Mouse (Mus musculus): Measurements from ENCODE around the gene Dcun1d2. TPM values are rescaled to one million over a fixed set of nuclear protein-coding genes. Genes with fewer than 3 reads are reported as not detected.

Dcun1d2 gene
- polyA plus RNA-seq, 1 experiment from 2014 or later = 19.2 TPM

DNA sequence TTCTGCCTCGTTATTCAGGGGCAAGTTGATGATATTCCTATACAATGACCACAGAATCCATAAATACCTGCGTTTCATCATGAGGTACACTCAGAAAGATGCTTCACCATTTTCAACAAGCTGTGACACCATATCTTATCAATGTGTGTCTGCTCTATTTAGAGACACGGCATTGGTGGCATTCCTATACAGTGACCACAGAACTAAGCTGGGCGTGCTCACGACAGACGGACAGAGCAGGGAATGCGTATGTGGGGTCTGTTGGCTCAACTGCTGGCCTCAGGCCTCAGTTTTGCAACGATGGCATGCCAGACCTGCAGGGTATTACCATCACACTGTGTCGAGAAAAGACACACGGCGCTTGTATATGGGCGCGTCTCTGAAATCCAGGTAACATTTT, 35.1 kb downstream of the Dcun1d2 start:
- H3K4me3 ChIP-seq (replicated peaks) = no peak overlapping the region
- no peak overlapping the region for H3K27ac ChIP-seq
- H3K4me1 ChIP-seq = no peaks in the 10 kb centered on the region
- H3K9ac ChIP-seq = no peak overlapping the region
- H3K9me3 ChIP-seq = no peaks in the 10 kb centered on the region
- no peaks in the 10 kb centered on the region for H3K27me3 ChIP-seq (replicated peaks)
- WGBS = 83% methylated on average over 13 of the region's 13 CpGs
- H3K4me2 ChIP-seq = no peak overlapping the region
- no peaks in the 10 kb centered on the region for H3K36me3 ChIP-seq
- ATAC-seq (ENCODE audit: insufficient read depth, low FRiP score, low read depth) = no peak

DNA sequence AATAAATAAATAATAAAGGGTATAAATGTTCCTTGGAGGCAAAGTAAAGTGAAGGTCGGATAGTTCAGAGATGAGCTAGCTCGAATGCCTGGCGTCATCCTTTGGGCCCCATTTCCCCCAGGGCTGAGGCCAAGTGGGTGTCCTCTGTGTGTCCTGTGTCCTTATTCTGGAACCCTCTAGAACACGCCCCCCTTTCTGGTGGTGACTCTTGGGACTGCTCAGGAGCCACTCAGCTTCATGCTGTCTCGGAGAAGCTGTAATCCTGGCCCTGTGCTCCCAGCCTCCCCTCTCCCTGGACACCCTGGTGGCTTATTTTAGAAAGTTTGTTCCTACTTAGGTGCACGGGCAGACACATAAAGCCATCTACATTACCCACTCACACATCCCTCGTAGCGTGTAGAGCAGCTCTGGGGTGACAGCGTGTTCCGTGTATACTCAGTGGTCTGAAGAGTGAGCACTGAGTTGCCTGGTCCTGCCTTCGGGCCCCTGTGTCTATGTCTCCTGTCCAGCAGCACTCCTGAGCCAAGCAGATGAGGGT, 43.5 kb downstream of the Dcun1d2 start:
- no peaks in the 10 kb centered on the region for H3K9me3 ChIP-seq
- H3K27me3 ChIP-seq (replicated peaks) = no peaks in the 10 kb centered on the region
- no peak overlapping the region for H3K4me2 ChIP-seq
- WGBS = 86% methylated on average over 11 of the region's 11 CpGs
- no peaks in the 10 kb centered on the region for H3K4me1 ChIP-seq
- H3K27ac ChIP-seq = no peak overlapping the region
- no peak for ATAC-seq (ENCODE audit: insufficient read depth, low FRiP score, low read depth)
- H3K4me3 ChIP-seq (replicated peaks) = no peak overlapping the region
- H3K36me3 ChIP-seq = no peaks in the 10 kb centered on the region
- H3K9ac ChIP-seq = no peak overlapping the region

DNA sequence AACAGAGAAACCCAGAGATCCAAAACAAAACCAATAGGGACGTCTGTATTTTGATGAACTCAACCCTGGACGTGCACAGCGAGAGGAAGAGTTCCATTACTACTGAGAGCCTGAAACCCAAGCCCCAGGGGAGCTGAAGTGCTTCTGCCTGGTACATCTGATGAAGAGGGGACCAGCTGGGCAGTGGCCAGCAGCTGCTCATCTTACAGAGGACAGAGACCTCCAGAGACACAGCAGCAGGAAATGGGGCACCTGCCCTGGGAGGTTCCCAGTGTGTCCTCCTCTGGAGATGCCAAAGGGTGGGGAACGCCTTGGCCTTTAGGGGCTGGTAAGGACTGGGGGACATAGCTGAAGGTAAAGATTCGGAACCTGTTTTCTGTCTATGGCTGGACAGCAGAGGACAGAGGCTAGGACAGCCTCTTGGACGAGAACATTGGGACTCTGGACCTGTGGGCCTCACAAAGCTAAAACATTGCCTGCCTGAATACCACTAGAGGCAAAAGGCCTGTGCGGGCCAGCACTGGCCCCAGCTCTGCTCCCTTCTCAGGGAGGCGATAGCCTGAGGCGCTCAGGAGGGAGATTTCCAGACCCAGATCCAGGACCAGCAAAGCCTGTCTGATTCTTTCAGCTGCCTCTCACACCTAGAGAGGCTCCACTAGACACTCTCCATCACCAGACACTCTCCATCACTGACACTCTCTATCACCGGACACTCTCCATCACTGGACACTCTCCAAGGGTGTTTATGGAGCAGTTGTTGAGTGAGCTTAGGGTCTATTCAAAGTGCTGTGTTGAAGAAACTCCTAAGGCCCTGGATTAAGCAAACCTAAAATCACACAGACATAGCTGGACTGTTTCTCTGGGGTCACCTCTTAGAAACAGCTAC, 44.7 kb downstream of the Dcun1d2 start:
- Histone ChIP-seq H3K4me1 (no peaks in the 10 kb centered on the region), H3K36me3 (no peaks in the 10 kb centered on the region), H3K4me3 (replicated peaks) (no peak overlapping the region), H3K4me2 (no peak overlapping the region), H3K9ac (no peak overlapping the region), H3K27me3 (replicated peaks) (no peaks in the 10 kb centered on the region), H3K9me3 (no peaks in the 10 kb centered on the region), H3K27ac (no peak overlapping the region)
- WGBS = 77% methylated on average over 10 of the region's 10 CpGs
- ATAC-seq (ENCODE audit: insufficient read depth, low FRiP score, low read depth) = no peak

DNA sequence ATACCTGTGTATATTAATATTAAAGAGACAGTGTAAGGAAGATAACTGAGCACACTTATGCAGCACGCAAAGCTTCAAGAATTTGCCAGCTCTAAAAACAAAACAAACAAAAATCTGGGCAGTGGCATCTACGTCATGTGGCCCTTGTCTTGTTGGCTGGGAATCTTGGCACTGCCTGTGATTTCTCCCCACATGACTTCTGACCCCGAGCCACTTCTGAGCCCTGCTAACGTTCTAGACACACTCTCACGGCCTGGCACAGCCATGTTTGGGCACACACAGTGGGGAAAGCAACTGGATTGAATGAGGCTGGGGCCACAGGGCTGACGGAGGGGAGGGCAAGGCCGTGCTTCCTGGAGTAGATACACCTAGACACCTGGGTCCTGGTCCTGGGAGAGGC, 47.2 kb downstream of the Dcun1d2 start:
- H3K4me1 ChIP-seq = no peaks in the 10 kb centered on the region
- 73% methylated on average over 7 of the region's 7 CpGs for WGBS
- no peak overlapping the region for H3K4me2 ChIP-seq
- H3K27ac ChIP-seq = no peak overlapping the region
- H3K4me3 ChIP-seq (replicated peaks) = no peak overlapping the region
- no peaks in the 10 kb centered on the region for H3K27me3 ChIP-seq (replicated peaks)
- no peaks in the 10 kb centered on the region for H3K9me3 ChIP-seq
- no peaks in the 10 kb centered on the region for H3K36me3 ChIP-seq
- no peak for ATAC-seq (ENCODE audit: insufficient read depth, low FRiP score, low read depth)
- H3K9ac ChIP-seq = no peak overlapping the region

DNA sequence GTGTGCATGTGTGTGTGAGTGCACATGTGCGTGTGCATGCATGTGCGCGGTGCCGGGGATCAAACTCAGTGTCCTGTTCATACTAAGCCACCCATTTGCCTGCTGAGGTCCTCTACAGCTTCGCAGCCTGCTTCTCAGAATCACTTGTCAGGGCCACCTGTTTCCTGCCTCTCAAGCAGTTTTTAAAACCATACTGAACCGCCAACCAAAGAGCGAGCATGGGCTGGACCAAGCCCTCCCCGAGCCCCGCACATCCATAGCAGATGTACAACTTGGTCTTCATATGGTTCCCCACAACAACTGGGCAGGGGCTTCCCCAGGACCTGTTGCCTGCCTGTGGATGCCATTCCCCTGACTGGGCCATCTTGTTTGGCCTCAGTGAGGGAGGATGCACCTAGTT, 47.9 kb downstream of the Dcun1d2 start:
- Histone ChIP-seq H3K4me3 (replicated peaks) (no peak overlapping the region), H3K4me2 (no peak overlapping the region), H3K27ac (no peak overlapping the region), H3K9ac (no peak overlapping the region), H3K4me1 (no peaks in the 10 kb centered on the region), H3K36me3 (no peaks in the 10 kb centered on the region), H3K27me3 (replicated peaks) (no peaks in the 10 kb centered on the region), H3K9me3 (no peaks in the 10 kb centered on the region)
- WGBS = 90% methylated on average over 9 of the region's 9 CpGs
- no peak for ATAC-seq (ENCODE audit: insufficient read depth, low FRiP score, low read depth)

DNA sequence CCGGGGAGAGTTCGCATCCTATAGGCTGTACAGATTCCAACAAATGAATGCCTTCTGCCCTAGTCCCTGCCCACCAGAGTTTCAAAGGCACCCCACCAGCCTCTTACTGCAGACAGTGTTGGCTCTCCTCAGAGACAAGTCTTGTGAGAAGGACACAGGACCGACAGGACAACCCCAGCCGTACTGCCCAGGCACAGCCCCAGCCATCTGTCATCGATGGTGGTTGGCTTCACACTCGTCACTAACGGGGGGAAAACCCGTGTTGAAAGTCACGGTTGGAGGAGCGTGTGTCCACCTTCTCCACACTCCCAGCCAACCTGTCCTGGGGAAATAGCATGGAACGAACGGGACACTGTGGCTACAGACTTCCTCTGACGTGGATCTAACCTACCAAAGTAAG, 53.1 kb downstream of the Dcun1d2 start:
- Histone ChIP-seq H3K36me3 (no peaks in the 10 kb centered on the region), H3K9ac (no peak overlapping the region), H3K4me3 (replicated peaks) (no peak overlapping the region), H3K4me1 (no peaks in the 10 kb centered on the region), H3K4me2 (no peak overlapping the region), H3K27ac (no peak overlapping the region), H3K9me3 (no peaks in the 10 kb centered on the region), H3K27me3 (replicated peaks) (no peaks in the 10 kb centered on the region)
- WGBS = 89% methylated on average over 13 of the region's 13 CpGs
- no peak for ATAC-seq (ENCODE audit: insufficient read depth, low FRiP score, low read depth)

DNA sequence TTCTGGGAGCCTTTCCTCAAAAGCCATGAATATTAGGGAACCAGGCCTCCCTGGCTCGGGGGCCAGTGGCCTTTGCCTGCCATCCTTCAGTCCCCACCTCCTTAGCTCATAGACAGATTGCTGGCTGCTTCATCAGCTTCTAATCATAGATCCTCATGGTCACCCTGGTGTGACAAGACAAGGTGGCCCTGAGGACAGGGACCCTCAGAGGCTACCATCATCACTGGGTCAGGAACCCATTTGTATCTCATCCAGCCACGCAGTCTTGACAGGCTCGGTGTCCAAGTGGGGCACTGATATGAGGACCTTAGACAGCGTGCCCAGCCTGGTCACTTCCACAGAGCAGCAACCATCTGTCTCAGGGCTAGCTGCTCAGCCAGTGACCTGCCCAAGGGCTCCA, 57.5 kb downstream of the Dcun1d2 start:
- no peak for ATAC-seq (ENCODE audit: insufficient read depth, low FRiP score, low read depth)

DNA sequence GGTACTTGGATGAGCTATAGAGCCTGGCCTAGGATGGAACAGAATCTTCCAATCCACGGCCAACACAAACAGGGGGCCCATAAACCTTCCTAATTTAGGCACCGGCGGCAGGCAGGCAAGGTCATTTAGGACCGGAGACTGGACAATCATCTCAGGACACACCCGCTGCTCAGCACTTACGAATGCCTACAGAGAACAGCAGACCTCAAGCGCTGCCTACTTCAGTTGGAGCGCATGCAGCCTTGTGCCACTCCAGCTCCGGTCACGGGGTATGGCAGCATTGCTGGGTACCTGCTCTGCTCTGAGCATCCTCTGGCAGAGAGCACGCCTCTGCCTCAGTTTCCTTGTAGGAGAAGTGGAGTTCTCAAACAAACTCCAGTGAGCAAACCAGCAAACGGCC, 58.1 kb downstream of the Dcun1d2 start:
- 87% methylated on average over 12 of the region's 12 CpGs for WGBS

More for the DNA sequence above, 57.5 kb downstream of the Dcun1d2 start:
- no peaks in the 10 kb centered on the region for H3K4me1 ChIP-seq
- 89% methylated on average over 4 of the region's 4 CpGs for WGBS
- H3K9ac ChIP-seq = no peak overlapping the region
- H3K36me3 ChIP-seq = no peaks in the 10 kb centered on the region
- no peaks in the 10 kb centered on the region for H3K27me3 ChIP-seq (replicated peaks)
- H3K27ac ChIP-seq = no peak overlapping the region
- H3K4me3 ChIP-seq (replicated peaks) = no peak overlapping the region
- H3K9me3 ChIP-seq = no peaks in the 10 kb centered on the region
- H3K4me2 ChIP-seq = no peak overlapping the region

DNA sequence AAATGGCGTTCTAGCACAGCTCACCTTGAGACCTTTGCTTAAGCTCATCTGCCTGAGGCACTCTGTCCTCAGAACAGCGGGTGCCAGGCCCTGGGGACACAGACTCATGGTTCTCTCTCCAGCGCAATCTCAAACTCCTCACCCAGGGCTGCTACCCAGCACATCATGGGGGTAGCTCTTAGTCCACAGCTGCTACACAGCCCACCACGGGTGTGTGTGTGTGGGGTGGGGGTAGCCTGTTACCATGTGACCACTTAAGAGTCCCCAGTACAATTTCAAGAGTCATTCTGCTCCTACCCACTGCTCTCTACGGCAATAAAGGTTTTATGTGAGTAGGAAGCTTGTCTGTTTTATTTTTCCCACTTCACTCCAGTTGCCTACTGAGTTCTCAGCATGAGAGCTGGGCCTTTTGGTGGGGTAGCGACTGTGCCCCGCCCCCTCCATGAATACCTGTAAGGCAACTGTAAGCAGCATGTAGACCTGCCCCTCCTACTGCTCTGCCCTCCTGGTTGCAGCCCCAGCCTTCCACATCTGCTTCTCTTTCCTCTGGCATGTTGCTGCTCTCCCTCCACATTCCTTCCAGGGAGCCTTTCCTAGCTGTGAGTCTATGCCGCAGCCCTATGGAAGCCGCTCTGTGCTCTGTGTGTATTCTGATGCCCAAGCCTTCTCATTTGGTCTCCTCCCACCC, 58.9 kb downstream of the Dcun1d2 start:
- Histone ChIP-seq H3K27me3 (replicated peaks) (no peaks in the 10 kb centered on the region), H3K36me3 (no peaks in the 10 kb centered on the region), H3K9me3 (no peaks in the 10 kb centered on the region), H3K4me1 (no peaks in the 10 kb centered on the region), H3K4me3 (replicated peaks) (no peak overlapping the region), H3K4me2 (no peak overlapping the region), H3K27ac (no peak overlapping the region), H3K9ac (no peak overlapping the region)
- WGBS = 46% methylated on average over 9 of the region's 9 CpGs
- no peak for ATAC-seq (ENCODE audit: insufficient read depth, low FRiP score, low read depth)

More for the DNA sequence above, 58.1 kb downstream of the Dcun1d2 start:
- no peak overlapping the region for H3K4me2 ChIP-seq
- H3K27me3 ChIP-seq (replicated peaks) = no peaks in the 10 kb centered on the region
- ATAC-seq (ENCODE audit: insufficient read depth, low FRiP score, low read depth) = no peak
- no peak overlapping the region for H3K27ac ChIP-seq
- no peak overlapping the region for H3K4me3 ChIP-seq (replicated peaks)
- no peaks in the 10 kb centered on the region for H3K36me3 ChIP-seq
- H3K9ac ChIP-seq = no peak overlapping the region
- H3K9me3 ChIP-seq = no peaks in the 10 kb centered on the region
- no peaks in the 10 kb centered on the region for H3K4me1 ChIP-seq

DNA sequence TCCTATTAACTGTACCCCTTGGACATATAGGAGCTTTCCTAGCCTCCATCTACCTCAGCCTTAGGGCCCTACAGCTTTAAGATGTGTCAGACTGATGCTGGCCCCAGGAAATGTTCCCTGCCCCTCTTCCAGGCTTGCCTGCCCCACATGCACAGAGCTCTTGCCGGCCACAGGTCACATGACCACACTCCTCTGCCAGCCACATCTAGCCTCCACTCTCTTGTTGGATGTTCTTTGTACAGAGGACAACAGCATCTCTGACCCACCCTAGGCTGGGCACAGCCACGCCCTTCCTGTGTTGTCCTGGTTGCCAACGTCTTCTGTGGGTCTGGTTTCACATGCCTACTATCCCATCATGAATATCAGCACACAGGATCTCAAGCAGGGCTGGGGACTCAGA, 60.7 kb downstream of the Dcun1d2 start:
- ATAC-seq (ENCODE audit: insufficient read depth, low FRiP score, low read depth) = no peak

DNA sequence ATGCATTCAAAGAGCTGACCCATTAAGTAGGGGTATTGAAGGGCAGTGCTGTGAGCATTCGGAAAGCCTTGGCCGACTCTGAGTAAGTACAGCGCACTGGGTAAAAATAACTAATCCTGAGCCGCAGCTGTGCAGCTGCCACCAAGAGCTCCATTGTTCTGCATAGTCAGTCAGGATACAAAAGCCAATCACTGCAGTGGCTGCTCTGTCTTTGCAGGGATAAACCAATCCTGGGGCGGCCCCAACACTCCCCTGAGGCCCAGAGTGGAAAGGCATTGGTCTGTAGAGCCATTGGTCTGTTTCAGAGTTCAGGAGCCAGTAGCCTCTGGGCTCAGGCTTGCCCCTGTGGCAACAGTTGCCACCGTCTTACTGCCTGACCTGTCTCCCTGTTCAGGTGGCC, 61.6 kb downstream of the Dcun1d2 start:
- no peak overlapping the region for H3K27ac ChIP-seq
- H3K4me3 ChIP-seq (replicated peaks) = no peak overlapping the region
- H3K9ac ChIP-seq = no peak overlapping the region
- no peak overlapping the region for H3K4me2 ChIP-seq
- H3K9me3 ChIP-seq = no peaks in the 10 kb centered on the region
- ATAC-seq (ENCODE audit: insufficient read depth, low FRiP score, low read depth) = no peak
- H3K36me3 ChIP-seq = no peaks in the 10 kb centered on the region
- H3K27me3 ChIP-seq (replicated peaks) = no peaks in the 10 kb centered on the region
- WGBS = 59% methylated on average over 6 of the region's 6 CpGs
- H3K4me1 ChIP-seq = no peaks in the 10 kb centered on the region

More for the DNA sequence above, 60.7 kb downstream of the Dcun1d2 start:
- H3K27ac ChIP-seq = no peak overlapping the region
- WGBS = 52% methylated on average over 3 of the region's 3 CpGs
- no peak overlapping the region for H3K4me3 ChIP-seq (replicated peaks)
- H3K9ac ChIP-seq = no peak overlapping the region
- no peaks in the 10 kb centered on the region for H3K27me3 ChIP-seq (replicated peaks)
- no peaks in the 10 kb centered on the region for H3K36me3 ChIP-seq
- H3K4me2 ChIP-seq = no peak overlapping the region
- no peaks in the 10 kb centered on the region for H3K9me3 ChIP-seq
- H3K4me1 ChIP-seq = no peaks in the 10 kb centered on the region

DNA sequence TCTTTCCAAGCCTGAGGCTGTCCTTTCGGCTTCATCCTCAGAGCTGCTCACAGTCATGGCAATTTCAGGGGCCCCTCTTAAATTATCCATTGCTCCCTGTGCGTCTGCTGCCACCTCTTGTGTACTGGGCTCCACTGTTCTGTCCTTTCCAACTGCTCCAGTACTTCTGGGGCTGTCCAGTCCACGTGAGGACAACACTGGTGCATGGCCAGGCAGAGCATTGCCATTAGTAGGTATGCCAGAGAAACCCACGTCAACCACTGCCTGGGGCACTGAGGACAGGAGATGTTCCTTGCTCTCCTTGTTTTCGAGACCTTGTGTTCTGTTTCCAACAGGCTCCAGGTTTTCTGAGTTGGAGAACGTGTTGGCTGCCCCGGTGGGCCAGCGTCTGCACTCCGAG, 63.5 kb downstream of the Dcun1d2 start:
- Histone ChIP-seq H3K27me3 (replicated peaks) (no peaks in the 10 kb centered on the region), H3K4me3 (replicated peaks) (no peak overlapping the region), H3K9me3 (no peaks in the 10 kb centered on the region), H3K4me1 (no peaks in the 10 kb centered on the region), H3K27ac (no peak overlapping the region), H3K9ac (no peak overlapping the region), H3K4me2 (no peak overlapping the region), H3K36me3 (no peaks in the 10 kb centered on the region)
- WGBS = 83% methylated on average over 9 of the region's 9 CpGs
- ATAC-seq (ENCODE audit: insufficient read depth, low FRiP score, low read depth) = no peak

Data from stomach, embryonic 15.5 days (tissue).